Mouse (Mus musculus): Measurements from ENCODE around the gene Lama1. TPM values are rescaled to one million over a fixed set of nuclear protein-coding genes. Genes with fewer than 3 reads are reported as not detected.
A peak's percentile ranks its signal among the peaks of the same experiment; 100 is the strongest.

The Lama1 gene
- polyA plus RNA-seq, 1 experiment from 2014 or later = 2.8 TPM

DNA sequence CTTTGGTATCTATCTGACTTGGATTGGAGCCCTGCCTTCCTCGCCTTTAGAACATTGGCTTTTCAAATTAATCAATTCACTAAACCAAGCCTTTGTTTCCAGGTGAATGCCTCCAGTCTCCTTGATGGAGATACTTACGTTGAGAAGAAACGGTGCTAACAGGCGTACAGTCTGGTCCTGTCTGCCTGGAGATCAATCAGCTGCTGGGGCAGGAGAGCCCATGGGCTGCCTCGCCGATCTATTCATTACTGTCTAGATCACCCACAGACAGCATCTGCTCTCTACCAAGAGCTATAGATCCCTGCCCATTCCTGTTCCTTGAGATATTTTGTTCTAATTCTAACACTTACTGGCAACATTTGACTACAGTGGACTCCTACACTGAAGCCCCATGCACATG lies 9.6 kb upstream of the Lama1 start:
- no peaks in the 10 kb centered on the region for H3K27me3 ChIP-seq (ENCODE audit: control insufficient read depth, insufficient read depth, low read length)
- WGBS (ENCODE audit: insufficient replicate concordance) = 71% methylated on average over 6 of the region's 6 CpGs
- H3K27ac ChIP-seq (ENCODE audit: low read depth, low read length) = no peak overlapping the region
- no peak overlapping the region for H3K4me3 ChIP-seq (ENCODE audit: low read depth, low read length)
- H3K36me3 ChIP-seq (ENCODE audit: control insufficient read depth, insufficient read depth, low read length) = no peaks in the 10 kb centered on the region
- no peak overlapping the region for H3K9ac ChIP-seq (ENCODE audit: low read depth, low read length)
- no peak for ATAC-seq (replicated peaks; ENCODE audit: insufficient number of reproducible peaks, low FRiP score, low TSS enrichment)
- no peaks in the 10 kb centered on the region for H3K4me1 ChIP-seq (ENCODE audit: control insufficient read depth, insufficient read depth, low read length)
- H3K4me2 ChIP-seq = no peak overlapping the region
- H3K9me3 ChIP-seq (replicated peaks; ENCODE audit: control insufficient read depth, low read length) = no peaks in the 10 kb centered on the region

DNA sequence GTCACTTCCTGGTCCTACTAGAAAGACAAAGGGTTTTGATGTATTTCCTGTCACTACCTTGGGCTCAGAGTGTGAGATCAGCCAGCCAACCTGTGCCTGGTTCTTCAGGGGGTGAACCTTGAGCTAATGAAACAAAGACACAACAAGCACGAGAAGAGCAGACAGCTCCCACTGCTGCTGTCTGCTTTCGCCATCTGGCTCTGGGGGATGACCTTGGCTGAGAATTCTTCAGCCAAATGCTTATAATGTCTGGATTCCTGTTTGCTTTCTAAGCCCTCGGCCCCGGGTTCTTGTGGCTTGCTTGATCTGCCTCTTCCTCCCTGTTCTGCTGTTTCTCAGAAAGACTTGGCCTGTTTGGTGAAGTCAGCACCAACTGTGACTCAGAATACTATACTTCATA lies 6.4 kb upstream of the Lama1 start:
- Histone ChIP-seq H3K27me3 (ENCODE audit: control insufficient read depth, insufficient read depth, low read length) (no peaks in the 10 kb centered on the region), H3K27ac (ENCODE audit: low read depth, low read length) (no peak overlapping the region), H3K4me1 (ENCODE audit: control insufficient read depth, insufficient read depth, low read length) (no peaks in the 10 kb centered on the region), H3K4me3 (ENCODE audit: low read depth, low read length) (no peak overlapping the region), H3K36me3 (ENCODE audit: control insufficient read depth, insufficient read depth, low read length) (no peaks in the 10 kb centered on the region), H3K9ac (ENCODE audit: low read depth, low read length) (no peak overlapping the region), H3K9me3 (replicated peaks; ENCODE audit: control insufficient read depth, low read length) (no peaks in the 10 kb centered on the region), H3K4me2 (no peak overlapping the region)
- 56% methylated on average over 4 of the region's 4 CpGs for WGBS (ENCODE audit: insufficient replicate concordance)
- no peak for ATAC-seq (replicated peaks; ENCODE audit: insufficient number of reproducible peaks, low FRiP score, low TSS enrichment)

DNA sequence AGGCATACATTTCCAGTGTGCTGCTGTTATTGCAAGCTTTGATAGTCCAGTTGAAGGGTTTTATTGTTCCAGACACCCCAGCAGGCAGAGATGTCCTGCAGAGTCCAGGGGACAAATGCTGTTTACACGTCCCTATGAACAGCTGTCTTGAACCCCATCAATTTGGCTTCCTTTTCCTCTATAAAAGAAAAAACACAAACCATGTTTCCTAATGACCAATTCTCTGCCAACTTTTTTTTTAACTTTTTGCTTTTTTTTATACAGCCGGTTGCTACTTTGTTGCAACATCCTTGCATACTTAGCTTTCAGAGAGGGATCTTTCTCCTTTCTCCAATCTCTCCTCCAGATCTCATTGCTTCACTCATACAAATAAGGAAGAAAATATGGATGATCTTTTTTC lies 4.4 kb upstream of the Lama1 start:
- Histone ChIP-seq H3K36me3 (ENCODE audit: control insufficient read depth, insufficient read depth, low read length) (no peaks in the 10 kb centered on the region), H3K4me1 (ENCODE audit: control insufficient read depth, insufficient read depth, low read length) (peaks cover 2% of the 10 kb centered on the region), H3K4me3 (ENCODE audit: low read depth, low read length) (no peak overlapping the region), H3K27ac (ENCODE audit: low read depth, low read length) (no peak overlapping the region), H3K27me3 (ENCODE audit: control insufficient read depth, insufficient read depth, low read length) (no peaks in the 10 kb centered on the region), H3K9ac (ENCODE audit: low read depth, low read length) (no peak overlapping the region), H3K9me3 (replicated peaks; ENCODE audit: control insufficient read depth, low read length) (no peaks in the 10 kb centered on the region), H3K4me2 (no peak overlapping the region)
- ATAC-seq (replicated peaks; ENCODE audit: insufficient number of reproducible peaks, low FRiP score, low TSS enrichment) = no peak
- WGBS (ENCODE audit: insufficient replicate concordance) = 73% methylated on average over 2 of the region's 2 CpGs

- WGBS (ENCODE audit: insufficient replicate concordance) = 61% methylated on average over 3 of the region's 3 CpGs
- Histone ChIP-seq H3K27me3 (ENCODE audit: control insufficient read depth, insufficient read depth, low read length) (no peaks in the 10 kb centered on the region), H3K27ac (ENCODE audit: low read depth, low read length) (no peak overlapping the region), H3K36me3 (ENCODE audit: control insufficient read depth, insufficient read depth, low read length) (no peaks in the 10 kb centered on the region), H3K4me2 (no peak overlapping the region), H3K9ac (ENCODE audit: low read depth, low read length) (no peak overlapping the region), H3K4me1 (ENCODE audit: control insufficient read depth, insufficient read depth, low read length) (peaks cover 12% of the 10 kb centered on the region), H3K4me3 (ENCODE audit: low read depth, low read length) (no peak overlapping the region), H3K9me3 (replicated peaks; ENCODE audit: control insufficient read depth, low read length) (no peaks in the 10 kb centered on the region)
- ATAC-seq (replicated peaks; ENCODE audit: insufficient number of reproducible peaks, low FRiP score, low TSS enrichment) = no peak
Measured at GRCm38 (mm10) chr17:67693861-67694260, 3.2 kb upstream of the Lama1 start.

DNA sequence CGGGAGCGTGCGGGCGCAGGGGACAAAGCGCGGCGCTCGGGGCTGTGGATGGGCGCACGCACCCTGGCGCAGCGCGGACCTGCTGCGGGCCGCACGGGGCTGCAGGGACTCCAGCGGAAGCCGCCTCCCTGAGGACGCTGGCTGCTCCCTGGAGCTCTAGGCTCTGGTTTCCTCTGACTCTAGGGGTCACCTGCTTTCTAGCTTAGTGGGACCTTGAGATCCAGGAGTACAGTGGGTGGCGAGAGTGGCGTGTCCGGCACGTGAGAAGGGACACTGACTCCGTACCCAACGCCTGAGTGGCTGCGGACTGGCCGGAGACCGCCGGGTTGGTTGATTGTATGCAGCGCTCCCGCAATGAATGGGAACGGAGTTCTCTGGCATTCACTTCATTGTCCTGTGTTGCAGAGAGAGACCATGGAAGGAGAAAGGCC lies 417 bp downstream of the Lama1 start:
- H3K4me3 ChIP-seq (ENCODE audit: low read depth, low read length) = peak overlapping the region; percentile 74
- H3K36me3 ChIP-seq (ENCODE audit: control insufficient read depth, insufficient read depth, low read length) = no peaks in the 10 kb centered on the region
- H3K4me2 ChIP-seq = peak overlapping the region; percentile 100
- H3K27ac ChIP-seq (ENCODE audit: low read depth, low read length) = no peak overlapping the region
- H3K9ac ChIP-seq (ENCODE audit: low read depth, low read length) = peak overlapping the region; percentile 64
- no peaks in the 10 kb centered on the region for H3K9me3 ChIP-seq (replicated peaks; ENCODE audit: control insufficient read depth, low read length)
- H3K4me1 ChIP-seq (ENCODE audit: control insufficient read depth, insufficient read depth, low read length) = peaks cover 12% of the 10 kb centered on the region
- peaks cover 3% of the 10 kb centered on the region; the same call in 1 of the 2 replicates for H3K27me3 ChIP-seq (ENCODE audit: control insufficient read depth, insufficient read depth, low read length)
- peak; percentile 56 for ATAC-seq (replicated peaks; ENCODE audit: insufficient number of reproducible peaks, low FRiP score, low TSS enrichment)
- WGBS (ENCODE audit: insufficient replicate concordance) = 0% methylated on average over 32 of the region's 32 CpGs

DNA sequence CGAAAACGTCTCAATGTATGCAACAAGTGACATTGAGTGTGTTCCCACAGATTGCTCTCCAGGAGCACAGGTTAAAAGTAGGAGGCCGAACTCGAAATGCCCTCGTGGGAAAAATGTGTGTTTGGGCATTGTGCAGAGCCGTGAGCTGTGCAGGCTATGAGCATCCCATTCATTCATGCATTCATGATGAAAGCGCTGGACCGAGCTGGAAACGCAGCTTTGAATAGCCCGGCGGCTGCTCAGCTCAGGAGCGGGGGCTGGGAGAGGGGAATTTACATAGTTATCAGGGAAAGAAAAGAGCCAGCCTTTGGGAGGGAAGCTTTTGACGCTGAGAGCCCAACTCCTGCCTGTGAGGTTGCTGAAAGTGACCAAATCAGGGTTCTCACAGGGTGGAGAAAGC lies 1.2 kb downstream of the Lama1 start:
- H3K9ac ChIP-seq (ENCODE audit: low read depth, low read length) = no peak overlapping the region
- H3K4me2 ChIP-seq = peak overlapping the region; percentile 100
- H3K27me3 ChIP-seq (ENCODE audit: control insufficient read depth, insufficient read depth, low read length) = peaks cover 3% of the 10 kb centered on the region; the same call in 1 of the 2 replicates
- peaks cover 12% of the 10 kb centered on the region for H3K4me1 ChIP-seq (ENCODE audit: control insufficient read depth, insufficient read depth, low read length)
- peak overlapping the region; percentile 74 for H3K4me3 ChIP-seq (ENCODE audit: low read depth, low read length)
- H3K36me3 ChIP-seq (ENCODE audit: control insufficient read depth, insufficient read depth, low read length) = no peaks in the 10 kb centered on the region
- H3K9me3 ChIP-seq (replicated peaks; ENCODE audit: control insufficient read depth, low read length) = no peaks in the 10 kb centered on the region
- H3K27ac ChIP-seq (ENCODE audit: low read depth, low read length) = no peak overlapping the region
- 4% methylated on average over 13 of the region's 13 CpGs for WGBS (ENCODE audit: insufficient replicate concordance)
- no peak for ATAC-seq (replicated peaks; ENCODE audit: insufficient number of reproducible peaks, low FRiP score, low TSS enrichment)

- ATAC-seq (replicated peaks; ENCODE audit: insufficient number of reproducible peaks, low FRiP score, low TSS enrichment) = no peak
- H3K9me3 ChIP-seq (replicated peaks; ENCODE audit: control insufficient read depth, low read length) = no peaks in the 10 kb centered on the region
- no peak overlapping the region for H3K9ac ChIP-seq (ENCODE audit: low read depth, low read length)
- no peaks in the 10 kb centered on the region for H3K36me3 ChIP-seq (ENCODE audit: control insufficient read depth, insufficient read depth, low read length)
- no peak overlapping the region for H3K27ac ChIP-seq (ENCODE audit: low read depth, low read length)
- H3K4me2 ChIP-seq = no peak overlapping the region
- H3K4me3 ChIP-seq (ENCODE audit: low read depth, low read length) = no peak overlapping the region
- 41% methylated on average over 9 of the region's 9 CpGs for WGBS (ENCODE audit: insufficient replicate concordance)
- H3K4me1 ChIP-seq (ENCODE audit: control insufficient read depth, insufficient read depth, low read length) = peaks cover 12% of the 10 kb centered on the region
- peaks cover 3% of the 10 kb centered on the region; the same call in 1 of the 2 replicates for H3K27me3 ChIP-seq (ENCODE audit: control insufficient read depth, insufficient read depth, low read length)
Measured at GRCm38 (mm10) chr17:67701761-67702160, 4.7 kb downstream of the Lama1 start.

GRCm38 (mm10) chr17:67702941-67703340 lies 5.9 kb downstream of the Lama1 start:
- Histone ChIP-seq H3K27me3 (ENCODE audit: control insufficient read depth, insufficient read depth, low read length) (peaks cover 3% of the 10 kb centered on the region; the same call in 1 of the 2 replicates), H3K4me3 (ENCODE audit: low read depth, low read length) (no peak overlapping the region), H3K9me3 (replicated peaks; ENCODE audit: control insufficient read depth, low read length) (no peaks in the 10 kb centered on the region), H3K9ac (ENCODE audit: low read depth, low read length) (no peak overlapping the region), H3K4me2 (no peak overlapping the region), H3K4me1 (ENCODE audit: control insufficient read depth, insufficient read depth, low read length) (peaks cover 8% of the 10 kb centered on the region), H3K27ac (ENCODE audit: low read depth, low read length) (no peak overlapping the region), H3K36me3 (ENCODE audit: control insufficient read depth, insufficient read depth, low read length) (no peaks in the 10 kb centered on the region)
- WGBS (ENCODE audit: insufficient replicate concordance) = 36% methylated on average over 3 of the region's 3 CpGs
- no peak for ATAC-seq (replicated peaks; ENCODE audit: insufficient number of reproducible peaks, low FRiP score, low TSS enrichment)

DNA sequence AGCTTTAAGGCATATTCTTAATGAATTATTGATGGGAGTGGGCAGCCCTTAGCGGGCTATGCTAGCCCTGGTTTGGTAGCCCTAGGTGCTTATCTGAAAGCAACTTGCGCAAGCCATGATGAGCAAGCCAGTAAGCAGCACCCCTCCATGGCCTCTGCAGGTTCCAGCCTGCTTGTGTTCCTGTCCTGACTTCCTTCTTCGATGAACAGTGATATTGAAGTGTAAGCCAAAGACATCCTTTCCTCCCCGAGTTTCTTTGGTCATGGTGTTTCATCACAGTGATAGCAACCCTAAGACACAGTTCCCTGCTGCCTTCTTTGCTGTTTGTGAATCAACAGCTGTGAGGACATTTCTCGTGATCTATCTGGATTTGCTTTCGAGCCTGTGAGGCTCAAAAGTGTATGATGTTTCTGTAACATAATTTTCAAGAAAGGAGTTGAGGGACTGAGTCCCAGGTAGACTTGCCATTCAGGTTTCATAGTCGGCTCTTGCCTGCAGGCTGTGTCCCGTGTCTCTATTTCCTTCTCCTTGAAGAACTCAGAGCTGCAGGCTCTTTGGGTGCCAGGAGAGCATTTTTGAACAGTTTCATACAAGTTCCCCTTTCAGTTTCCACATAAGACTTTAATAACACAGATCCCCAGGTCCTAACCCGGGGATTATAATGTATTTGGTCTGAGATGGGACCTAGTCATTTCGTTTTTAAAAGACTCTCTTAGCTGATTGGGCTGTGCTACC lies 8.1 kb downstream of the Lama1 start:
- Histone ChIP-seq H3K27me3 (ENCODE audit: control insufficient read depth, insufficient read depth, low read length) (no peaks in the 10 kb centered on the region), H3K27ac (ENCODE audit: low read depth, low read length) (no peak overlapping the region), H3K4me3 (ENCODE audit: low read depth, low read length) (no peak overlapping the region), H3K4me2 (no peak overlapping the region), H3K36me3 (ENCODE audit: control insufficient read depth, insufficient read depth, low read length) (no peaks in the 10 kb centered on the region), H3K9ac (ENCODE audit: low read depth, low read length) (no peak overlapping the region), H3K4me1 (ENCODE audit: control insufficient read depth, insufficient read depth, low read length) (no peaks in the 10 kb centered on the region), H3K9me3 (replicated peaks; ENCODE audit: control insufficient read depth, low read length) (no peaks in the 10 kb centered on the region)
- no peak for ATAC-seq (replicated peaks; ENCODE audit: insufficient number of reproducible peaks, low FRiP score, low TSS enrichment)
- WGBS (ENCODE audit: insufficient replicate concordance) = 78% methylated on average over 10 of the region's 10 CpGs

Data from heart, embryonic 11.5 days (tissue).